Mouse (Mus musculus) myocyte (in vitro differentiated cells): Measurements from ENCODE around the gene Ptrh1.

Experiments used
- POLR2A ChIP-seq: IDR thresholded peaks from one replicate; pipeline ENCODE4 v1.6.1; 2011; ENCODE audit warnings: low read depth, mild to moderate bottlenecking, control low read depth, moderate library complexity; ENCODE audit not compliant: insufficient read length
- TCF12 ChIP-seq: IDR thresholded peaks from one replicate; pipeline ENCODE4 v1.6.1; 2011; ENCODE audit warnings: mild to moderate bottlenecking, control low read depth; ENCODE audit not compliant: poor library complexity, insufficient read depth, severe bottlenecking

- no peak for TF ChIP-seq POLR2A
- TF ChIP-seq TCF12, result no peak
These were observed 38.6 kb upstream of the Ptrh1 start for GRCm38 (mm10) chr2:32737008-32737407.
